Mouse (Mus musculus): ENCODE data around the gene Gm20828. TPM values are rescaled to one million over a fixed set of nuclear protein-coding genes. Genes with fewer than 3 reads are reported as not detected.
"Not testable (repeated sequence)": the region's sequence is repeated elsewhere in the genome, so short reads cannot be mapped to it uniquely, and the experiment has no call there.

Gm20828 gene
- polyA plus RNA-seq (2015; fragmentation: Nextera tagmentation; extraction: Ambion mirVana), result not detected in 2 replicates

- no CpG with 5 or more reads among the region's 3 CpGs for WGBS
- ATAC-seq (ENCODE audit: low FRiP score, low TSS enrichment); H3K36me3 ChIP-seq (ENCODE audit: insufficient read depth, low read length); H3K27ac ChIP-seq (ENCODE audit: low read length); H3K9ac ChIP-seq (replicated peaks; ENCODE audit: low read length); H3K4me3 ChIP-seq (ENCODE audit: low read length); H3K4me2 ChIP-seq (replicated peaks; ENCODE audit: low read depth, low read length); H3K9me3 ChIP-seq (ENCODE audit: low read length); H3K4me1 ChIP-seq (ENCODE audit: insufficient read depth, low read length); H3K27me3 ChIP-seq (ENCODE audit: insufficient read depth, low read length): not testable (repeated sequence)
Observed at GRCm38 (mm10) chrY:11199274-11199673, at the start of gene Gm20828. Gene Gm20828, minus strand, starts transcription at chrY:11199374.
